Mouse (Mus musculus) heart, adult 9 months (tissue): ENCODE measurements around the gene Vps9d1.
A peak's percentile ranks its signal among the peaks of the same experiment; 100 is the strongest.
"Not testable (repeated sequence)": the region's sequence is repeated elsewhere in the genome, so short reads cannot be mapped to it uniquely, and the experiment has no call there.

Experiments used
- DNase-seq, 2 experiments: peaks; one replicate each; pipeline ENCODE4 v3.0.0; 2022; ENCODE audit warnings: low spot score in 2 of 2

Gene Vps9d1

DNA sequence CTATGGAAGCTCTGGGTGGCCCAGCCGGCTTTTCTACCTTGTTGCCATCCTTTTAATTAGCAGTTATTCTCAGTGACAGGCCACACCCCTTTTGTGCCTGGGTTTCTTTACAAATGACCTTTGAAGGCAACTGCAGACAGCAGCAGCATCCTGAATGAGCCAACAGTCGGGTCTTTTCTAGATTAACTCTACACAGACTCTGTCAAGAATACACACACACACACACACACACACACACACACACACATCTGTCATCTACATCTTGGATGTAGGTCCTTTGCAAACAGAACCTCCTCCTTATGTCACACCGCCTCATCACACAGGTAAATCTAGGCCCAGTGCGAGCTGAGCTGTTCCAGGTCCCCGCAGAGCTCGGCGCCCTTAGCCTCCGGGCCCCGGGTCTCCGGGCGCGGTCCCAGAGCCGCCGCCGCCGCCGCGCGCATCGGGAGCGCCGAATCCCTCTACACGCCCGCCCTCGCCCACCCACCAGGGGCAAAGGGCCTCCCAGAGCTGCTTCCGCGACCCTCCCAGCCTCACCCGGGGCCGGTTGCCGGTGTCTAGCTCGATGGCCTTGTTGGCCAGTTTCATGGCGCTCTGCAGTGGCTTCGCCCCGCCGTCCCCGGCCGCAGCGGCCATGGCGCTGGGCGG, 573 bp downstream of the Vps9d1 start:
- DNase-seq, result no peak

GRCm38 (mm10) chr8:123252925-123253324, 1.2 kb downstream of the Vps9d1 start:
- DNase-seq, result no peak

- DNase-seq, result no peak
These were observed 3.2 kb downstream of the Vps9d1 start for GRCm38 (mm10) chr8:123250940-123251339.

DNA sequence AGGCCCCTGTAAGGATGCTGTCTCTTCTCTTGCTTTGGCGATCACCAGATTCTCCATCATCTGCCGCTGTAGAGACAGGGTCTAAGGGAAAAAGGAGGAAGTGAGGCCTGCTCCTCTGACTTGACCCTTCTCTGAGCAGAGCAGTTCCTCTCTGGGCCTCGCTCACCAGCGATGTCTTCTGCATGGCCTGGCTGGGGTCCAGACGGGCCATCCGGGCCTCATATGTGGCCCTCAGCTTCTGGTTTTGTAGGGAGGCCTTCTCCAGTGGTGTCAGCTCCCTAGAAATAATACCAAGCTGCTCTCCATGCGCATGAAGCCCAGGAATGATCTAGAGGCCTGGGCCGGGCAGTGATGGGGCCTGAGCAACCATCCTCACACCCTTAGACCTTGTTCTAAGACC, 5.6 kb downstream of the Vps9d1 start:
- DNase-seq, result no peak

- no peak for DNase-seq
These were observed 6.4 kb downstream of the Vps9d1 start for GRCm38 (mm10) chr8:123247748-123248147.

DNA sequence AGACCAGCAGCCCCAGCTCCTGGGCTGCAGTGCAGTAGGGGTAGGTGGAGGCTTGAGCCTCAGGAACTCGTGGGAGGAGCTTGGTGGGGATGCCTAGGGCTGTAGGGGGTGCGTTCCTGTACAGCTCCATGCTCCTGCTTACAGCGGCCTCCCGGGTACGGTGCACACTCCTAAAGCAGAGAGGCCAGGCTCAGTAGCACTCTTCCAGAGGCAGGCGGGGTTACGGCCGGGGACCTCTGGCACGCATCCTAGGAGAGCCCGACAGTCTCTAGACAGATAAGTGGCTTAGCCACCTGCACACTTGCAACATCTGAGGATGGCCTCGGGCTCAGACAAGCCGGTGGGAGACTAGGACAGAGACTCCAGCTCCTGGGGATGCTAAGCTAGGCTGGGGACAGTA, 8.6 kb downstream of the Vps9d1 start:
- DNase-seq, result no peak

DNA sequence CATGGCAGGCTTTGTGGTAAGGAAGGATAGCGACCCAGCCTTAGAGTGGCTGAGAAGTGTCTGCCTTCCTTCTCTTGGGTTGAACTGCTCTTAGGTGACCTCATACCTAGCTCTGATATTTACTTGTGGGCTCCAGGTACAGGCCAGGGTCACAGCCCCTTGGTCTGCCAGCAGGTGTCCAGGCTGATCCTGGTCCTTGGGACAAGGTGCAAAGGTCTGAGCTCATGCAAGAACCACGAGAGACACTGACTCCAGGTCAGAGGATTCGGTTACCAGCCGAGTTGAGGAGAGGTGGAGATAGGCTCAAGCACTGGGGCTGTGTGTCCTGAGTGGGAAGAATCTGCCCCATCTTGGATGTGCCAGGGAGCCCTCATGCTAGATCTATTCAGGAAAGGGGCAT, 9.8 kb downstream of the Vps9d1 start:
- no peak for DNase-seq

GRCm38 (mm10) chr8:123243053-123243452, 11.1 kb downstream of the Vps9d1 start:
- DNase-seq, result no peak

- DNase-seq, result no peak
These were observed 11.8 kb downstream of the Vps9d1 start for GRCm38 (mm10) chr8:123242107-123242923.

DNA sequence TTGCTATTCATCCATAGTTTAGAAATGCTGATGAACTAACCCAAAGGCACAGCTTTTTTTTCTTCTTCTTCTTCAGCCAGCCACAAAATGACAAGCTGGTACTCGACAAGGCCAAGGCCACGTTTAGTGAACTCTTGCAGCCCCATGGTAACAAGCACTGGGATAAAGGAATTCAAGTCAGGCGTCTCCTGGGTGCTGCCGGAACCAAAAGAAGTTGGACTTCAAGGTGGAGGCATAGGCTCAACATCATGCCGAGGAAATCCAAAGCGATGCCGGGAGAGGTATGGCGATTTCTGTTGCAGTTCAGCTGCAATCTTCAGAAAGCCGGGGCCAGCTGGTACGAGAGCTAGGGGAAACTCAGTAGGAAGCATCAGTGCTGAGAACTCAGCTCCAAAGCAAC, 14.8 kb downstream of the Vps9d1 start:
- DNase-seq, result no peak

GRCm38 (mm10) chr8:123235520-123236497, 18.3 kb downstream of the Vps9d1 start, which contains the start of gene Spata2l:
TSS of gene Spata2l (minus strand) at chr8:123236233.
- peak; percentile 77 to 82 for DNase-seq

GRCm38 (mm10) chr8:123234918-123235519, 19.1 kb downstream of the Vps9d1 start:
- no peak for DNase-seq

DNA sequence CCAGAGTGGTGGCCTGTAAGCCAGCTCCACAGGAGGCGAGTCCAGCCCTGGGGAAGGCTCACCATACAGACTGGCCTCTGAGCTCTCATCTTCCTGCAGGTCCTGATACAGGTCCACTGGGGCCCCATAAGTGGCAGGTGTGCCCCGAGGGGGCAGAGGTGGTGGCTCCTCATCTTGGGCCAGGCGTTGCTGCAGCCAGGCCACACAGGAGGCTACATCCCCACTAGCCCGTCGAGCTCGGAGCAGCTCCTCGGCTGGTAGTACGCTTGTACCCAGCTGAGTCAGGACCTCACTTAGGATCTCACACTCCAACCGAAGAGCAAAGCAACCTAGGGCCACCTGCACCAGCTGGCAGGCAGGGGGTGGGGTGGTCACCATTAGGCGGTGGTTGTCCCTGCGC, 20.4 kb downstream of the Vps9d1 start:
- no peak for DNase-seq

DNA sequence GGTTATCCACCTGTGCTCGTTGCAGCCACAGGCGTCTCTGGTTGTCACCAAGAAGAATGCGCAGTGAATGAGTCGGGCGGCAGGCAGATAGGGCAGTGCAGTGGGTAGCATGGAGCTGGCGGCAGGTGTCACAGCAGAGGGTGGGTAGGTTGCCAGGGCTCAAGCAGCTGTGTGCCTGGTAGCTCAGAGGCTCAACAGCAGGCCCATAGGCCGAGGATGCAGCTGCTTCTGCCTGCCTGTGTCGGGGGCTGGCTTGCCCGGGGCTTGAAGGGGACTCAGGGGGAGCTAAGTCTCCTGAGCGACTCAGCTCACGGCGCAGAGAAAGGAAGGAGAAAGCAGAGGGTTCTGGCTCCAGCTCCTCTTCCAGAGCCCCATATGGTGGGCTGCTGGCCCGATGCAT, 20.8 kb downstream of the Vps9d1 start:
- no peak for DNase-seq

DNA sequence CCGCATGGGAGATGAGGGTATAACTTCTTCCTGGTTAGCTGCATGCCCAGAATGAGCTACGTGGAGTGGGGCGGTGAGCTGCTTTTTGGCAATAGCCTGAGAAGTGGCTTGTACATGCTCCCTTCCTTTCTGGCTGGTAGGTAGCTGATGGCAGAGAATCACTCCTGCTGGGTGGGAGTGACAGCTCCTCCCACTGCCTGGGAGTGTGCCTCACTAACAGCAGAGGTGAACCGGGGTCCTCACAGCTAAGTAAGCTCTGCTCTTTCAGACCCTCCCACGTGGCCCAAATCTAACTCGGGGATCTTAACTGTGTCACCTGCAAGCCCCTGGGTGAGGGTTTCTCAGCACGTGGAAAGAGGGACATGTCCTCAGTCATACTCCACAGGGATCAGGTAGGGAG, 21.6 kb downstream of the Vps9d1 start:
- DNase-seq, result no peak

DNA sequence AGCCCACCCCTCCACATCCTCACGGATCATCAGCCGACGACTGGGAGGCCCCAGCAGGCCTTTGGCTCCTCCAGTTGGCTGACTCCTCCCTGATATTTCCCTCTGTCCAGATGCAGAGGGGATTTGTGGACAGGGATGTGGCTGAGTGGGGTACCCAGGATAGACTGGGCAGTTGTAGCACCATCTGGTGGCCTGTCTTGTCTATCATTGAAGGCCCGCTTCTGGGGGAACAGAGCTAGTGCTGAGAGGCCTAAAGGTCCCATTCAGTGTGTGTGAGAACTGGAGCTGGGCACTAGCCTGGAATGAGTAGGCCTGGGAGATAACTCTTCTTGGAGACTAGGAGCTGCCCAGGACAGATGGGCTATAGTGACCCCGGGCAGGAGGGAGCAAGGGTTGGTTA, 22.4 kb downstream of the Vps9d1 start:
- no peak for DNase-seq

DNA sequence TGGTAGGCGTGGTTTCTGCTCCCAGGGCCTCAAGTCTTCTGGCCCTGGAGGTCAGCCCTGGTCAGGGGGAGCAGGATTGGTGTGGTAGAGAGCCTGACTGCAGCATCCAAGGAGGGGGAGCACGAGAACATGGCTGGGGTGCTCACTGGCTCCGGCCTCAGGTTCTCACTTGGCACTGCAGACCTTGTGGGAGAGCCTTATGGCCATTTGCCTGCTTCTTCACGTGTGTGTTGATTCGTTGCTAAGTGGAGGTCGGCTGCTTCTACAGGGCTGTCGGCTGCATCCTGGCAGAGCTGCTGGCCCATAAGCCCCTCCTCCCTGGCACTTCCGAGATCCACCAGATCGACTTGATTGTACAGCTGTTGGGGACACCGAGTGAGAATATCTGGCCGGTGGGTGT, 23.8 kb downstream of the Vps9d1 start:
- DNase-seq, result not testable (repeated sequence)

DNA sequence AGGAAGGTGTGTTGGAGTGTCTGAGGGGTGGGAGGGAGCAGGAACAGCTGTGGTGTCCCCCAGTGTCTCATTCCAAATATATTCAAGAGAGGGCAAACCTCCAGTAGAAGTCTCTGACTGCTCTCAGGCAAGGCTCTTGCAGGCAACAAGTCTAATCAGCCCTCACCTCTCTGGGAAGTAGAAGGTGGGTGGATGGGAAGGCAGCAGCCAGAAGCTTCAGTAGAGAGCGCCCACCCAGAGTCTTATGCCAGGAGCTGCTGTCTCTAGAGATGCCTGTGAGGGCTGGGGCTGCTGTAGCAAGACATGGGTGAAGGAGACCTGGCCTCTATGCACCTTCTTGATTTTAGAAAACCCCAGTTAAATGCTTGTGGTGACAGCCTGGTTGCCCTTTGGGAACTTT, 25.7 kb downstream of the Vps9d1 start:
- no peak for DNase-seq

DNA sequence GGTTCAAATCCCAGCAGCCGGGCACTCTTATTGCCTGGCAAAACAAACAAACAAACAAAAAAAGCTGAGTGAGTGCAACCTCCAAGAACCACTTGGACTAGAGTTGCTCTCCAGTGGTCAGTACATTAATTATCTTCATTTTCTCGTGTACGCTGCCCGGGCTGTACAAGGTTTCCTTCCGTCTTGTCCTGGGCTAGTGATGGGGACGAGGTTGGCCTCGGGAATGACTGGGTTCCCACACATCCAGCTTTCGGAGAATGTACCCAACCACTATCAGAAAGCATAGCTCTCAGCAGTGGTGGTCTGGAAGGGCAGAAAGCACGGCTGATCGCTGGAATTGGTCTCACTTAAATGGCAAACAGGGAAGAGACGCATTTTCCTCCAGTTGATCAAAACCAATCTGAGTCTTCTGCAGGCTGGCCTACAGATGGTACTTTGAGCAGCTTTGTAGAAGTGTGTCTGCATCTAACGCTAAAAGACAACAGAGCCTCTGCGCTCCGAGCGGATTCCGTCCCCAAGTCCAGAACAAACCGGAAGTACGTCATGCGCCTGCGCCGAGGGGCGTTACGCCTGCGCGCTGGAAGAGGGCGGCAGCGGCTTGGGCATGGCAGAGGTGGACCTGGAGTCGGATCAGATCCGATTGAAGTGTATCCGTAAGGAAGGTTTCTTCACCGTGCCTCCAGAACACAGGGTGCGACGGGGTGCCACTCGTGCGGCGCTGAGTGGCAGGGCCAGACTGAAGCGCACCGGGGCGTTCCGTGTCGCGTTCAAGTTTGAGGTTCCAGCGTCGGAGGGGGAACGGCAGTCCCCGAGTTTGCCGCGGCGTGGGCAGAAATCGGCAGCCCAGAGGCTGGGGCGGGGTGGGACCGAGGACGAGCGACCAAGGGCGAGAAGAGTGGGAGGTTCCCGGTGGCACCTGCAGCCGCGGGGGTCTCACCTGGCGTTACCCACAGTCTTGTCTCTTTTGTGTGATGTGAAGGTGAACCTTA, 29.6 kb downstream of the Vps9d1 start, which contains the start of gene Cdk10:
TSS of gene Cdk10 (plus strand) at position 565 of the 989 bp plus-strand sequence.
- peak; percentile 92 for DNase-seq

GRCm38 (mm10) chr8:123220917-123221316, 33.2 kb downstream of the Vps9d1 start:
- no peak for DNase-seq
